Mouse (Mus musculus): ENCODE measurements around the gene Serpinb12. TPM values are rescaled to one million over a fixed set of nuclear protein-coding genes. Genes with fewer than 3 reads are reported as not detected.

Serpinb12 gene
- polyA plus RNA-seq (2014; fragmentation: Illumina TruSeq; extraction: RNeasy Lipid Tissue Mini Kit (QIAGEN cat#74804); ENCODE audit: low read depth, low replicate concordance): 1.7 TPM

GRCm38 (mm10) chr1:106934265-106934664, at the start of gene Serpinb12:
Gene Serpinb12 (plus strand): TSS chr1:106934449.

DNA sequence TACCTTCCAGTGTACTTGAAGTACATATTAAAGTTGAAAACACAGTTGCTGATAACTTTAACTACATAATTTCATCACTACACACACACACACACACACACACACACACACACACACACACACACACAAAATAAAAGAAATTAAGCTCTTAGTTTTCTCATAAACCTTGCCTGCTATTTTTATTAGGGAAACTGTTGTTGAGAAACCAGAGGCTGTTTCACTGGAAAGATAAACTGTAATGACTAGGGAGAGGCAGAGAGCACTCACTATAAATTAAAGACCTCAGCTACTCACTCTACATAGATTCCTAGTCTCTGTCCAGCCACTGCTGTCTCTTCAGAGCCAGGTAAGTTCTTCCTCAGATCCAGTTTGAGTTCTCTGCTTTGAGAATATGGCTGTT, 46.4 kb downstream of the Serpinb12 start, which contains the start of gene Serpinb13:
Serpinb13 (plus strand) TSS at position 301 of the 400 bp plus-strand sequence.

Other genes starting within 250 kb of the Serpinb12 start
- gene Bcl2, start 220.2 kb upstream of the Serpinb12 start, polyA plus RNA-seq (2014; fragmentation: Illumina TruSeq; extraction: RNeasy Lipid Tissue Mini Kit (QIAGEN cat#74804); ENCODE audit: low read depth, low replicate concordance): 7.1 TPM
- 24.2 TPM for gene Kdsr, start 174.7 kb upstream of the Serpinb12 start, polyA plus RNA-seq (2014; fragmentation: Illumina TruSeq; extraction: RNeasy Lipid Tissue Mini Kit (QIAGEN cat#74804); ENCODE audit: low read depth, low replicate concordance)
- gene Vps4b, start 137.7 kb upstream of the Serpinb12 start, polyA plus RNA-seq (2014; fragmentation: Illumina TruSeq; extraction: RNeasy Lipid Tissue Mini Kit (QIAGEN cat#74804); ENCODE audit: low read depth, low replicate concordance): 48.2 TPM
- gene Serpinb5, start 73.3 kb upstream of the Serpinb12 start, polyA plus RNA-seq (2014; fragmentation: Illumina TruSeq; extraction: RNeasy Lipid Tissue Mini Kit (QIAGEN cat#74804); ENCODE audit: low read depth, low replicate concordance): 5.4 TPM
- gene Serpinb13, start 46.5 kb downstream of the Serpinb12 start, polyA plus RNA-seq (2014; fragmentation: Illumina TruSeq; extraction: RNeasy Lipid Tissue Mini Kit (QIAGEN cat#74804); ENCODE audit: low read depth, low replicate concordance): not detected
- gene Serpinb3a, start 117.9 kb downstream of the Serpinb12 start, polyA plus RNA-seq (2014; fragmentation: Illumina TruSeq; extraction: RNeasy Lipid Tissue Mini Kit (QIAGEN cat#74804); ENCODE audit: low read depth, low replicate concordance): not detected
- not detected for gene Serpinb3d, start 149.1 kb downstream of the Serpinb12 start, polyA plus RNA-seq (2014; fragmentation: Illumina TruSeq; extraction: RNeasy Lipid Tissue Mini Kit (QIAGEN cat#74804); ENCODE audit: low read depth, low replicate concordance)

All from adipose tissue, adult 10 weeks (tissue).